Mouse (Mus musculus): ENCODE results near the gene 2210010C04Rik.
"Not testable (repeated sequence)": the region's sequence is repeated elsewhere in the genome, so short reads cannot be mapped to it uniquely, and the experiment has no call there.

2210010C04Rik gene

GRCm38 (mm10) chr6:41015065-41015464 is 20.2 kb downstream of the 2210010C04Rik start:
- no peak for DNase-seq

GRCm38 (mm10) chr6:40999379-40999778 is 35.9 kb downstream of the 2210010C04Rik start, which contains the start of gene Gm2663:
Gene Gm2663 (minus strand): TSS chr6:40999479.
- DNase-seq = not testable (repeated sequence)

All from liver (tissue).